Comparison of ENCODE assay signal across 20 mouse cellular contexts in the genomic region with DNA sequence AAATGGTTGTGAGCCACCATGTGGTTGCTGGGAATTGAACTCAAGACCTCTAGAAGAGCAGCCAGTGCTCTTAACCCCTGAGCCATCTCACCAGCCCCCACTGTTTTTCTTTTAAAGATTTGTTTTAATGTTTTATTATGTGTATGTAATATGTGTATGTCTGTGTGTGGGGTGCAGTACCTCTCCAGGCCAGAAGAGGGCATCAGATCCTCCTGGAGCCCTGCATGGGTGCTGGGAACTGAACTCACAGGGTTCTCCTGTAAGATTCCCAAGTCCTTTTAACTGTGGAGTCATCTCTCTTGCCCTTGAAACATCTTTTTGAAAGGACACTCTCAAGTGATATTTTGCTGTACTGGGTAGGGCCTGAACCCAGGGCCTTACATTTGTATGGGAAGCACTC. TPM values are rescaled to one million over a fixed set of nuclear protein-coding genes. Genes with fewer than 3 reads are reported as not detected.
DNase-seq lines count a peak whose midpoint lies in the region; ATAC-seq and TF ChIP-seq lines count a peak whose summit lies in the region.
"Had no signal": no experiment of that assay in that cellular context is flagged by ENCODE, and none has a peak within 500 bp of the region (broad histone marks: within the 10 kb centered on the region; RNA-seq: fewer than 3 reads in every experiment).

No protein-coding gene starts in this region.

- TF ChIP-seq POLR2A in heart, adult 2 months (IDR thresholded peaks at IDR 0.05; ENCODE audit: insufficient read depth, low read depth, low read length) = no peak
- TF ChIP-seq POLR2A in ES-Bruce4 (IDR thresholded peaks at IDR 0.05; ENCODE audit: insufficient read depth, low read length) = no peak

- ATAC-seq in liver, postnatal 0 days = no peak
- ATAC-seq: midbrain, embryonic 13.5 days had no signal

- no peak for DNase-seq in heart, adult 2 months
- DNase-seq in heart, postnatal 36 days = no peak
- DNase-seq in liver, postnatal 0 days = no peak
- DNase-seq in liver = no peak
- no peak for DNase-seq in embryo, embryonic 11 days
- DNase-seq: adrenal gland, adult 8-10 months; cerebellum, adult 2 months; gastrocnemius, postnatal 14 days; heart, postnatal 10 days; kidney, adult 18-20 months; kidney, postnatal 25 days; lung, adult 2 months had no signal

- intact Hi-C loops in heart, adult 2 months (cut with DNase I) = loop anchor here (2.0 kb wide), 1 partner anchor 31 kb away; no protein-coding TSS in a partner anchor
- intact Hi-C loops in heart, postnatal 36 days (cut with DNase I) = loop anchor here (2.0 kb wide), 2 partner anchors 29 to 61 kb away; no protein-coding TSS in a partner anchor

- H3K27ac ChIP-seq in heart, adult 2 months = no peak overlapping the region; the same call in 1 of the 2 replicates
- H3K27ac ChIP-seq in liver, postnatal 0 days (ENCODE audit: low read depth) = no peak overlapping the region
- H3K27ac ChIP-seq in ES-Bruce4 (ENCODE audit: insufficient read depth, low read length) = no peak overlapping the region
- H3K27ac ChIP-seq in brown adipose tissue, adult 24 weeks (replicated peaks; ENCODE audit: low read depth, low read length) = peak overlapping the region; percentile 84; the same call in 1 of the 2 replicates
- H3K27ac ChIP-seq: embryonic facial prominence, embryonic 15.5 days; forebrain, embryonic 10.5 days; hindbrain, embryonic 14.5 days; midbrain, embryonic 13.5 days had no signal

- no peaks in the 10 kb centered on the region for H3K79me2 ChIP-seq in heart, adult 2 months (replicated peaks; ENCODE audit: control insufficient read depth, insufficient read depth, low read length)

- no peaks in the 10 kb centered on the region for H3K36me3 ChIP-seq in heart, adult 2 months (ENCODE audit: control insufficient read depth, insufficient read depth, low read length)
- no peaks in the 10 kb centered on the region for H3K36me3 ChIP-seq in liver, postnatal 0 days (replicated peaks; ENCODE audit: insufficient read depth, low read length)
- no peaks in the 10 kb centered on the region for H3K36me3 ChIP-seq in ES-Bruce4 (ENCODE audit: control insufficient read depth, insufficient read depth, low read length, poor library complexity, severe bottlenecking)
- H3K36me3 ChIP-seq: embryonic facial prominence, embryonic 15.5 days; forebrain, embryonic 10.5 days; midbrain, embryonic 13.5 days had no signal

- TF ChIP-seq EP300 in heart, adult 2 months (IDR thresholded peaks at IDR 0.05; ENCODE audit: insufficient read depth, low read depth, low read length) = no peak
- TF ChIP-seq EP300 in liver, postnatal 0 days (IDR thresholded peaks at IDR 0.05; ENCODE audit: low read depth) = no peak
- no peak for TF ChIP-seq EP300 in ES-Bruce4 (IDR thresholded peaks at IDR 0.05; ENCODE audit: insufficient read depth, low read depth, low read length)

- peaks cover 4% of the 10 kb centered on the region; the same call in 1 of the 2 replicates for H3K9me3 ChIP-seq in liver, postnatal 0 days (ENCODE audit: low read length)
- H3K9me3 ChIP-seq in ES-Bruce4 (replicated peaks; ENCODE audit: control insufficient read depth, insufficient read depth, low read length, poor library complexity, severe bottlenecking) = no peaks in the 10 kb centered on the region
- H3K9me3 ChIP-seq: embryonic facial prominence, embryonic 15.5 days; midbrain, embryonic 13.5 days had no signal

- no peak overlapping the region for H3K9ac ChIP-seq in heart, adult 2 months (ENCODE audit: low read depth, low read length)
- no peak overlapping the region for H3K9ac ChIP-seq in liver, postnatal 0 days (replicated peaks)
- H3K9ac ChIP-seq in ES-Bruce4 (ENCODE audit: low read depth, poor library complexity, severe bottlenecking) = no peak overlapping the region
- H3K9ac ChIP-seq: embryonic facial prominence, embryonic 15.5 days; hindbrain, embryonic 14.5 days; midbrain, embryonic 13.5 days had no signal

- peak; percentile 55 for TF ChIP-seq CTCF in heart, adult 2 months (IDR thresholded peaks at IDR 0.05)
- TF ChIP-seq CTCF in liver, postnatal 0 days (IDR thresholded peaks at IDR 0.05; ENCODE audit: low read depth) = peak; percentile 32
- TF ChIP-seq CTCF in ES-Bruce4 (IDR thresholded peaks at IDR 0.05; ENCODE audit: low read depth, low read length) = peak; percentile 49

- H3K4me1 ChIP-seq in heart, adult 2 months (ENCODE audit: control insufficient read depth, insufficient read depth, low read length) = peaks cover 11% of the 10 kb centered on the region
- H3K4me1 ChIP-seq in liver, postnatal 0 days (ENCODE audit: insufficient read depth) = no peaks in the 10 kb centered on the region
- H3K4me1 ChIP-seq in ES-Bruce4 (ENCODE audit: control insufficient read depth, insufficient read depth, low read length) = peaks cover 6% of the 10 kb centered on the region
- peaks cover 7% of the 10 kb centered on the region for H3K4me1 ChIP-seq in brown adipose tissue, adult 24 weeks (ENCODE audit: control insufficient read depth, insufficient read depth, insufficient read length, low read length)

- H3K27me3 ChIP-seq in heart, adult 2 months (ENCODE audit: control insufficient read depth, insufficient read depth, low read length) = no peaks in the 10 kb centered on the region
- H3K27me3 ChIP-seq in liver, postnatal 0 days (ENCODE audit: insufficient read depth, low read length) = peaks cover 8% of the 10 kb centered on the region; the same call in 1 of the 2 replicates
- H3K27me3 ChIP-seq in ES-Bruce4 (ENCODE audit: control insufficient read depth, insufficient read depth, low read length, poor library complexity, severe bottlenecking) = no peaks in the 10 kb centered on the region
- H3K27me3 ChIP-seq: embryonic facial prominence, embryonic 15.5 days; midbrain, embryonic 13.5 days had no signal

- H3K4me2 ChIP-seq in liver, postnatal 0 days (ENCODE audit: low read depth, low read length) = no peak overlapping the region
- H3K4me2 ChIP-seq: embryonic facial prominence, embryonic 15.5 days; hindbrain, embryonic 14.5 days; midbrain, embryonic 13.5 days had no signal

- H3K4me3 ChIP-seq in heart, adult 2 months = no peak overlapping the region
- H3K4me3 ChIP-seq in liver, postnatal 0 days (ENCODE audit: low read depth, low read length) = no peak overlapping the region
- no peak overlapping the region for H3K4me3 ChIP-seq in ES-Bruce4 (ENCODE audit: low read depth, low read length)
- H3K4me3 ChIP-seq in brown adipose tissue, adult 24 weeks (ENCODE audit: insufficient read depth, low read depth, low read length) = no peak overlapping the region
- H3K4me3 ChIP-seq: embryonic facial prominence, embryonic 15.5 days; forebrain, embryonic 10.5 days; midbrain, embryonic 13.5 days had no signal

RNA-seq across cellular contexts. Expression of gene Etv4, which starts 34.7 kb away (rescaled TPM):
- total RNA-seq in heart, adult 2 months (2021) = not detected
- polyA plus RNA-seq in heart, adult 2 months (2012; rRNA removed) = 0.59 and 0.61 TPM in 2 replicates
- under 1 TPM; 0.19 TPM for total RNA-seq in heart, postnatal 36 days (2021)
- polyA plus RNA-seq in liver, postnatal 0 days (2015; fragmentation: Nextera tagmentation; extraction: Ambion mirVana) = 0.15 and 0.39 TPM in 2 replicates
- polyA plus RNA-seq in ES-Bruce4 (2011; ENCODE audit: insufficient read depth, insufficient read length, low read depth, missing spikeins) = 28.9 and 30.3 TPM in 2 replicates
- not detected in 2 replicates for polyA plus RNA-seq in brown adipose tissue, adult 24 weeks (2012; ENCODE audit: insufficient read depth, insufficient read length, missing spikeins)
- total RNA-seq: common myeloid progenitor, adult 5-6 weeks; neutrophil, adult 5-6 weeks had no signal

Comparison
In these comparisons a context has a peak if more than half of its experiments do, and no peak if none do; other contexts are left out.
1. RNA of gene Etv4, which starts 34.7 kb away (polyA plus RNA-seq): 28.9 to 30.3 TPM in ES-Bruce4; 0.59 to 0.61 TPM in heart, adult 2 months, not detected in brown adipose tissue, adult 24 weeks and 0.15 to 0.39 TPM in liver, postnatal 0 days; every median in the first group is over 10 times any median in the second.
2. Peak in every context shown above with its lines, with median percentiles within 50 percentile points of each other: CTCF ChIP-seq.